Mouse (Mus musculus): ENCODE results near the gene Ceacam9. TPM values are rescaled to one million over a fixed set of nuclear protein-coding genes. Genes with fewer than 3 reads are reported as not detected.
"Not testable (repeated sequence)": the region's sequence is repeated elsewhere in the genome, so short reads cannot be mapped to it uniquely, and the experiment has no call there.

The Ceacam9 gene
- polyA plus RNA-seq, 1 experiment from 2014 or later: not detected

DNA sequence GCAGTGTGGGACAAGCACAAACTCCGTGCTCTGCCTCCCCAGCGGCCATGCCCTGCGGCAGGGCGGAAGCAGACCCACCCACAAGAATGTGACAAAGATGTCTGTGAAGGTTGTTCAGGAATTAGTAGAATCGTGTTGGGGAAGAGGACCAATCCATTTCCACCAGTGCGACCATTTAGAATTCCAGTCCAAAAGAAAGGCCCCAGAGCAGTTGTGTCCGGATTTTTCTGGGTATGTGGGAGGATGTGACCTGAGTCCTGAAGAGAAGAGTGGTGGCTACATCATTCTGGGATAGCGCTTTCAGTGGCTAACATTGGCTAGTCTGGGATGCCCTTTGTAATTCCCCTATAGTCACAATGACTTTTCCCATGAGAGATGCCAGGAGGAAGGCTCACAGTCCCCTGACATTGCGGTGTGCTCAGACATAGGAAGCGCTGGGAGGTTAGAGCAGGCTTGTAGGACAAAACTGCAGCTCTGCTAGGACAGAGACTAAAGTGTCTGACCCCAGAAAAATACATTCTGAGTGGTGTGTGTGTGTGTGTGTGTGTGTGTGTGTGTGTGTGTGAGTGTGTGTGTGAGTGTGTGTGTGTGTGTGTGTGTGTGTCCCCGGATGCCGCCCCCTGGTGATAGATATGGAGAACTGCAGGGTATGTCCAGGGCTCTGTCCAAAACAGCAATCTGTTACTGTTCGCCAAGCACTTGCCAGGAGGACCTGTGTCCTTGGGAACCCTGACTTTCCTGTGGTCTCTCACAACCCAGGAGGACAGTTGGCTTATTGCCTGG, 8.9 kb upstream of the Ceacam9 start:
- Histone ChIP-seq H3K36me3 (no peaks in the 10 kb centered on the region), H3K9ac (no peak overlapping the region), H3K9me3 (no peaks in the 10 kb centered on the region), H3K27me3 (no peaks in the 10 kb centered on the region), H3K4me2 (no peak overlapping the region), H3K4me1 (no peaks in the 10 kb centered on the region), H3K27ac (no peak overlapping the region), H3K4me3 (no peak overlapping the region)
- 68% methylated on average over 13 of the region's 13 CpGs for WGBS
- no peak for ATAC-seq (ENCODE audit: insufficient number of reproducible peaks, low FRiP score, low TSS enrichment, low read depth)

GRCm38 (mm10) chr7:16716456-16717152, 5.1 kb upstream of the Ceacam9 start:
- ATAC-seq (ENCODE audit: insufficient number of reproducible peaks, low FRiP score, low TSS enrichment, low read depth); H3K9ac ChIP-seq; H3K36me3 ChIP-seq; H3K9me3 ChIP-seq; H3K4me3 ChIP-seq; H3K27me3 ChIP-seq; H3K4me2 ChIP-seq; H3K4me1 ChIP-seq; H3K27ac ChIP-seq: not testable (repeated sequence)
- WGBS: 36% methylated on average over 8 of the region's 8 CpGs

- H3K27ac ChIP-seq; H3K36me3 ChIP-seq; H3K4me2 ChIP-seq; H3K9ac ChIP-seq; H3K4me1 ChIP-seq; H3K4me3 ChIP-seq; H3K27me3 ChIP-seq; H3K9me3 ChIP-seq; ATAC-seq (ENCODE audit: insufficient number of reproducible peaks, low FRiP score, low TSS enrichment, low read depth): not testable (repeated sequence)
- WGBS: 77% methylated on average over 3 of the region's 3 CpGs
Measured at GRCm38 (mm10) chr7:16722490-16722889, 761 bp downstream of the Ceacam9 start.

DNA sequence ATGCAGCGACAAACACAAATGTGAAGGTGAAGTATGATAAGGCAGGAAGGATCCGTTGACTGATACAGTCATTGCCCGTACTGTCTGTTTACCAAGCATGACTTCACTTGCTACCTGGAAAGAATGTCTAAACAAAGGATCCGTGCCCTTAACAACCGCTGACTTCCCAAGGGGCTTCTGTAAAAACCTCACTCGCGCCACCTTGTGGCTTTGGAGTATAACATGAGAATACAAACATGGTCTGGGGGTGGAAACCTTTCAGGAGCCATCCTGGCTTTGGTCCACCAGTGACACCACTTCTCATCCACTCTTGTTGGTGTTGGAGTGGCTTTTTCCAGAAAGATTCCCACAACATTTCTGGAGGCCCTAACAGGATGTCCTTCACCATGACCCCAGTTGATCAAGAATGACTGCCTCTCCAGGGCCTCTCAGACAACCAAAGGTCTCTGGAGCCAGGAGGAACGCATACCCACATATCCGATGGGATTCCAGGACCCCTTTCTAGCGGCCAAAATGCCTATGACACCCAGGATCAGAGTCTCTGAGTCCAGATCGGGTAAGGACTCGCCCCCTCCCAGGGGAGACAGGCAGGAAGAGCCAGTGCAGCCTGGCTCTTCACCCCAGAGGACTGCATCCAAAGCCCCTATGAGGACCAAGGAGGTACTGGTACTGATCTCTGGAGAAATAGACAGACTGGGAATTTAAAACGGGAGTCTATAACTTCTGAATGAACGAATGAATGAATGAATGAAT, 7.0 kb downstream of the Ceacam9 start:
- no peak for ATAC-seq (ENCODE audit: insufficient number of reproducible peaks, low FRiP score, low TSS enrichment, low read depth)
- Histone ChIP-seq H3K27ac (no peak overlapping the region), H3K4me3 (no peak overlapping the region), H3K4me1 (peaks cover 10% of the 10 kb centered on the region), H3K9ac (no peak overlapping the region), H3K9me3 (no peaks in the 10 kb centered on the region), H3K36me3 (no peaks in the 10 kb centered on the region), H3K27me3 (no peaks in the 10 kb centered on the region), H3K4me2 (peak overlapping the region; percentile 27; the same call in 1 of the 2 replicates)
- WGBS: 29% methylated on average over 14 of the region's 14 CpGs

DNA sequence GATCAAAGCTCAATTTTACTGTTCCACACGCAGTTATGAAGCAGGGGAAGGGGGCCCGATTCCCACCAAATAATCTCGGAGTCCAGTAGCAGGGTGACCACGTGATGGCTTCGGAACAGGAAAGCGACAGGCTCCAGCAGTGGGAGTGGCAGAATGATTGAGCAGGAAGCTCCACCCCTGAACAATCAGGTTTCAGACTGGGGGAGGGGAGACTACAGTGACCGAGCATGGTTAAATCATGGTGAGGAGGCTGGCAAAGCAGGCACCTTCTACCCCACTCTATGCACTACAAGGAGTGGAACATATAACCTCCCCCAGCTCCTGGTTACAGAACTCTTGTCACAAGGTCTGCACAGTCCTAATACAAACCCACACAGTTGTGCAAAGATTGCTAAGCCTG, 7.8 kb downstream of the Ceacam9 start:
- not testable (repeated sequence) for ATAC-seq (ENCODE audit: insufficient number of reproducible peaks, low FRiP score, low TSS enrichment, low read depth); H3K9me3 ChIP-seq; H3K27me3 ChIP-seq; H3K9ac ChIP-seq; H3K36me3 ChIP-seq; H3K4me3 ChIP-seq; H3K27ac ChIP-seq
- Histone ChIP-seq H3K4me2 (peak overlapping the region; percentile 35), H3K4me1 (peaks cover 10% of the 10 kb centered on the region)
- 2% methylated on average over 7 of the region's 7 CpGs for WGBS

GRCm38 (mm10) chr7:16730791-16731190, 9.1 kb downstream of the Ceacam9 start:
- Histone ChIP-seq H3K4me1 (peaks cover 10% of the 10 kb centered on the region), H3K27me3 (no peaks in the 10 kb centered on the region), H3K9ac (no peak overlapping the region), H3K27ac (no peak overlapping the region), H3K9me3 (no peaks in the 10 kb centered on the region), H3K4me3 (no peak overlapping the region), H3K36me3 (no peaks in the 10 kb centered on the region), H3K4me2 (no peak overlapping the region)
- no peak for ATAC-seq (ENCODE audit: insufficient number of reproducible peaks, low FRiP score, low TSS enrichment, low read depth)
- 91% methylated on average over 5 of the region's 6 CpGs for WGBS

GRCm38 (mm10) chr7:16731893-16732422, 10.2 kb downstream of the Ceacam9 start:
- Histone ChIP-seq H3K27ac (no peak overlapping the region), H3K9ac (no peak overlapping the region), H3K9me3 (no peaks in the 10 kb centered on the region), H3K4me3 (no peak overlapping the region), H3K4me1 (peaks cover 10% of the 10 kb centered on the region), H3K27me3 (no peaks in the 10 kb centered on the region), H3K36me3 (no peaks in the 10 kb centered on the region), H3K4me2 (no peak overlapping the region)
- 40% methylated on average over 7 of the region's 7 CpGs for WGBS
- ATAC-seq (ENCODE audit: insufficient number of reproducible peaks, low FRiP score, low TSS enrichment, low read depth): no peak

- 43% methylated on average over 10 of the region's 10 CpGs for WGBS
- no peak overlapping the region for H3K9ac ChIP-seq
Measured at GRCm38 (mm10) chr7:16737606-16738072, 15.9 kb downstream of the Ceacam9 start.

GRCm38 (mm10) chr7:16738073-16738696, 16.5 kb downstream of the Ceacam9 start, which contains the start of gene Ap2s1:
Gene Ap2s1 (plus strand): TSS chr7:16738410.
- peak within 1 kb of the TSS; percentile 89 for H3K9ac ChIP-seq
- H3K27ac ChIP-seq: peak within 1 kb of the TSS; percentile 67
- no peaks in the 10 kb centered on the region for H3K9me3 ChIP-seq
- peaks cover 13% of the 10 kb centered on the region for H3K36me3 ChIP-seq
- ATAC-seq (ENCODE audit: insufficient number of reproducible peaks, low FRiP score, low TSS enrichment, low read depth): peak; percentile 94
- H3K4me1 ChIP-seq: peaks cover 11% of the 10 kb centered on the region
- H3K4me3 ChIP-seq: peak within 1 kb of the TSS; percentile 88
- no peaks in the 10 kb centered on the region for H3K27me3 ChIP-seq
- under 1% methylated on average over 34 of the region's 34 CpGs for WGBS
- H3K4me2 ChIP-seq: peak within 1 kb of the TSS; percentile 77

More at GRCm38 (mm10) chr7:16737606-16738072, 15.9 kb downstream of the Ceacam9 start:
- Histone ChIP-seq H3K4me3 (peak overlapping the region; percentile 88), H3K4me2 (peak overlapping the region; percentile 77), H3K27me3 (no peaks in the 10 kb centered on the region), H3K36me3 (peaks cover 8% of the 10 kb centered on the region; the same call in 1 of the 2 replicates), H3K9me3 (no peaks in the 10 kb centered on the region), H3K27ac (no peak overlapping the region), H3K4me1 (peaks cover 11% of the 10 kb centered on the region)
- ATAC-seq (ENCODE audit: insufficient number of reproducible peaks, low FRiP score, low TSS enrichment, low read depth): no peak

GRCm38 (mm10) chr7:16739056-16739604, 17.4 kb downstream of the Ceacam9 start:
- Histone ChIP-seq H3K9ac (peak overlapping the region; percentile 89), H3K4me1 (peaks cover 11% of the 10 kb centered on the region), H3K36me3 (peaks cover 23% of the 10 kb centered on the region), H3K9me3 (no peaks in the 10 kb centered on the region), H3K27me3 (no peaks in the 10 kb centered on the region), H3K4me3 (peak overlapping the region; percentile 88), H3K4me2 (peak overlapping the region; percentile 77), H3K27ac (peak overlapping the region; percentile 67; the same call in 1 of the 2 replicates)
- ATAC-seq (ENCODE audit: insufficient number of reproducible peaks, low FRiP score, low TSS enrichment, low read depth): no peak
- WGBS: 51% methylated on average over 10 of the region's 10 CpGs

DNA sequence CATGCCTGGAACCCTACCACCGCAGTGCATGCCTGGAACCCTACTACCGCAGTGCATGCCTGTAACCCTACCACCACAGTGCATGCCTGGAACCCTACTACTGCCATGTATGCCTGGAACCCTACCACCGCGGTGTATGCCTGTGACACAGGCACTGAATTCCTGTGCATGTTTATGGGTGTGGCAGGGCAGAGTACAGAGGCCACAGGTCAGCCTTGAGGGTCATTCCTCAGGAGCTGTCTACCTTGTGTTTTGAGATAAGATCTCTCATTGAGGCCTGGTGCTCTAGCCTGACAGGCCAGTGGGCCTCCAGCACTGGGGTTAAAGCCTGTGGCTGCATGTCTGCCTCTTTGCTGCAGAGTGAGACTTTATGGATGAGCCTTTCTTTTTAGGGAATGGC, 23.6 kb downstream of the Ceacam9 start:
- H3K4me3 ChIP-seq: no peak overlapping the region
- H3K4me1 ChIP-seq: no peaks in the 10 kb centered on the region
- no peaks in the 10 kb centered on the region for H3K9me3 ChIP-seq
- peaks cover 76% of the 10 kb centered on the region for H3K36me3 ChIP-seq
- WGBS: 68% methylated on average over 4 of the region's 4 CpGs
- no peak overlapping the region for H3K4me2 ChIP-seq
- no peaks in the 10 kb centered on the region for H3K27me3 ChIP-seq
- ATAC-seq (ENCODE audit: insufficient number of reproducible peaks, low FRiP score, low TSS enrichment, low read depth): no peak
- H3K9ac ChIP-seq: no peak overlapping the region
- no peak overlapping the region for H3K27ac ChIP-seq

Data from limb, embryonic 15.5 days (tissue).